Mouse (Mus musculus) neural tube, embryonic 11.5 days (tissue): Measurements from ENCODE around the gene Ggt6. TPM values are rescaled to one million over a fixed set of nuclear protein-coding genes. Genes with fewer than 3 reads are reported as not detected.

ENCODE experiments used
- ATAC-seq: fragments of 200-750 bp; cut with Nextera tagmentation; 2 replicates; pipeline ENCODE4 v1.8.0; 2017; ENCODE audit warnings: moderate number of reproducible peaks, mild to moderate bottlenecking, moderate TSS enrichment, moderate library complexity; ENCODE audit not compliant: insufficient read depth, low FRiP score, low TSS enrichment
- DNase-seq: peaks from one replicate; pipeline ENCODE4 v3.0.0-alpha.2; 2015; ENCODE audit warnings: low spot score
- H3K27ac ChIP-seq: fragments of 300-500 bp; sonication (generic); 2 replicates; pipeline ENCODE4 v1.5.1; 2014; ENCODE audit warnings: low read depth, mild to moderate bottlenecking, low read length
- H3K27me3 ChIP-seq: fragments of 300-500 bp; sonication (generic); 2 replicates; pipeline ENCODE4 v1.6.1; 2014; ENCODE audit warnings: mild to moderate bottlenecking, low read length, mixed read lengths; ENCODE audit not compliant: control insufficient read depth, insufficient read depth
- H3K36me3 ChIP-seq: fragments of 300-500 bp; sonication (generic); 2 replicates; pipeline ENCODE4 v1.6.1; 2014; ENCODE audit warnings: mild to moderate bottlenecking, low read length, moderate library complexity, mixed read lengths; ENCODE audit not compliant: control insufficient read depth, insufficient read depth
- H3K4me1 ChIP-seq: fragments of 300-500 bp; sonication (generic); 2 replicates; pipeline ENCODE4 v1.6.1; 2014; ENCODE audit warnings: low read length, mixed read lengths; ENCODE audit not compliant: control insufficient read depth, insufficient read depth
- H3K4me2 ChIP-seq: fragments of 300-500 bp; sonication (generic); 2 replicates; pipeline ENCODE4 v1.6.1; 2014; ENCODE audit warnings: low read depth, mild to moderate bottlenecking, moderate library complexity
- H3K4me3 ChIP-seq: fragments of 300-500 bp; sonication (generic); 2 replicates; pipeline ENCODE4 v1.5.1; 2014; ENCODE audit warnings: low read depth, low read length
- H3K9ac ChIP-seq: fragments of 300-500 bp; sonication (generic); 2 replicates; pipeline ENCODE4 v1.6.1; 2014; ENCODE audit warnings: mild to moderate bottlenecking, low read length
- H3K9me3 ChIP-seq: fragments of 300-500 bp; sonication (generic); 2 replicates; pipeline ENCODE4 v1.6.1; 2016; ENCODE audit warnings: low read length; ENCODE audit not compliant: control insufficient read depth
- WGBS: fragments of 180-500 bp; shearing (Covaris S2); extraction: QIAGEN DNeasy Blood & Tissue Kit; methylation state at CpG from one replicate; pipeline ENCODE4 v1.1.7; 2014; 5-methylcytosine and 5-hydroxymethylcytosine counted together
- polyA plus RNA-seq: library from polyadenylated mRNA; unstranded; fragments of >200 nt; fragmentation: Nextera tagmentation; extraction: Ambion mirVana; gene quantifications from 2 replicates; pipeline ENCODE4 v1.2.1, GENCODE M21; 2014

The Ggt6 gene
- polyA plus RNA-seq, 1 experiment from 2014 or later = not detected

GRCm38 (mm10) chr11:72416666-72417065 is 18.7 kb upstream of the Ggt6 start:
- Histone ChIP-seq H3K27ac (no peak overlapping the region), H3K27me3 (no peaks in the 10 kb centered on the region), H3K36me3 (no peaks in the 10 kb centered on the region), H3K9ac (no peak overlapping the region), H3K4me2 (no peak overlapping the region), H3K9me3 (no peaks in the 10 kb centered on the region), H3K4me3 (no peak overlapping the region), H3K4me1 (peaks cover 6% of the 10 kb centered on the region)
- DNase-seq (no peak), ATAC-seq (no peak)
- 89% methylated on average over 5 of the region's 5 CpGs for WGBS

GRCm38 (mm10) chr11:72417376-72417775 is 17.9 kb upstream of the Ggt6 start:
- H3K36me3 ChIP-seq = no peaks in the 10 kb centered on the region
- no peaks in the 10 kb centered on the region for H3K27me3 ChIP-seq
- no peak overlapping the region for H3K4me3 ChIP-seq
- no peaks in the 10 kb centered on the region for H3K9me3 ChIP-seq
- no peak for ATAC-seq
- DNase-seq = no peak
- H3K4me2 ChIP-seq = no peak overlapping the region
- 0 out of 2 replicates have a peak overlapping the region, but pooled peaks have one; percentile 5 for H3K9ac ChIP-seq
- H3K27ac ChIP-seq = no peak overlapping the region
- WGBS = 6% methylated on average over 4 of the region's 4 CpGs
- peaks cover 6% of the 10 kb centered on the region for H3K4me1 ChIP-seq

GRCm38 (mm10) chr11:72418227-72418626 is 17.1 kb upstream of the Ggt6 start:
- no peak overlapping the region for H3K4me3 ChIP-seq
- H3K27ac ChIP-seq = no peak overlapping the region
- H3K36me3 ChIP-seq = no peaks in the 10 kb centered on the region
- H3K4me2 ChIP-seq = no peak overlapping the region
- H3K4me1 ChIP-seq = peaks cover 6% of the 10 kb centered on the region
- 53% methylated on average over 8 of the region's 8 CpGs for WGBS
- no peaks in the 10 kb centered on the region for H3K27me3 ChIP-seq
- H3K9ac ChIP-seq = no peak overlapping the region
- no peaks in the 10 kb centered on the region for H3K9me3 ChIP-seq
- no peak for DNase-seq
- ATAC-seq = no peak

GRCm38 (mm10) chr11:72419006-72419405 is 16.3 kb upstream of the Ggt6 start:
- DNase-seq = no peak
- no peak overlapping the region for H3K9ac ChIP-seq
- no peaks in the 10 kb centered on the region for H3K27me3 ChIP-seq
- H3K36me3 ChIP-seq = no peaks in the 10 kb centered on the region
- H3K27ac ChIP-seq = no peak overlapping the region
- H3K4me3 ChIP-seq = no peak overlapping the region
- H3K4me2 ChIP-seq = no peak overlapping the region
- ATAC-seq = no peak
- 93% methylated on average over 6 of the region's 6 CpGs for WGBS
- H3K9me3 ChIP-seq = no peaks in the 10 kb centered on the region
- peaks cover 6% of the 10 kb centered on the region for H3K4me1 ChIP-seq

GRCm38 (mm10) chr11:72420460-72421122 is 14.7 kb upstream of the Ggt6 start:
- Histone ChIP-seq H3K9me3 (no peaks in the 10 kb centered on the region), H3K27ac (no peak overlapping the region), H3K9ac (no peak overlapping the region), H3K4me1 (peaks cover 6% of the 10 kb centered on the region), H3K36me3 (no peaks in the 10 kb centered on the region), H3K4me3 (no peak overlapping the region), H3K27me3 (no peaks in the 10 kb centered on the region), H3K4me2 (no peak overlapping the region)
- DNase-seq = no peak
- ATAC-seq = no peak
- 83% methylated on average over 6 of the region's 6 CpGs for WGBS

- H3K27me3 ChIP-seq = no peaks in the 10 kb centered on the region
- H3K9me3 ChIP-seq = no peaks in the 10 kb centered on the region
- H3K36me3 ChIP-seq = no peaks in the 10 kb centered on the region
- no peak overlapping the region for H3K4me2 ChIP-seq
- no peak overlapping the region for H3K4me3 ChIP-seq
- peaks cover 6% of the 10 kb centered on the region for H3K4me1 ChIP-seq
- ATAC-seq = no peak
- WGBS = 88% methylated on average over 11 of the region's 11 CpGs
- no peak overlapping the region for H3K9ac ChIP-seq
- H3K27ac ChIP-seq = no peak overlapping the region
- no peak for DNase-seq
Measured at GRCm38 (mm10) chr11:72421518-72422278, 13.6 kb upstream of the Ggt6 start.

- H3K4me1 ChIP-seq = no peaks in the 10 kb centered on the region
- no peak overlapping the region for H3K4me2 ChIP-seq
- no peak overlapping the region for H3K4me3 ChIP-seq
- H3K9me3 ChIP-seq = no peaks in the 10 kb centered on the region
- DNase-seq (no peak), ATAC-seq (no peak)
- H3K9ac ChIP-seq = no peak overlapping the region
- no peak overlapping the region for H3K27ac ChIP-seq
- H3K36me3 ChIP-seq = no peaks in the 10 kb centered on the region
- WGBS = 91% methylated on average over 4 of the region's 4 CpGs
- H3K27me3 ChIP-seq = no peaks in the 10 kb centered on the region
Measured at GRCm38 (mm10) chr11:72423686-72424085, 11.6 kb upstream of the Ggt6 start.

- Histone ChIP-seq H3K4me2 (no peak overlapping the region), H3K9ac (no peak overlapping the region), H3K9me3 (no peaks in the 10 kb centered on the region), H3K4me3 (no peak overlapping the region), H3K27me3 (no peaks in the 10 kb centered on the region), H3K27ac (no peak overlapping the region), H3K36me3 (no peaks in the 10 kb centered on the region), H3K4me1 (no peaks in the 10 kb centered on the region)
- ATAC-seq = no peak
- DNase-seq = no peak
Measured at GRCm38 (mm10) chr11:72425201-72425600, 10.1 kb upstream of the Ggt6 start.

GRCm38 (mm10) chr11:72426884-72427283 is 8.4 kb upstream of the Ggt6 start:
- H3K4me3 ChIP-seq = no peak overlapping the region
- H3K9me3 ChIP-seq = no peaks in the 10 kb centered on the region
- no peak for DNase-seq
- no peak overlapping the region for H3K4me2 ChIP-seq
- no peak overlapping the region for H3K27ac ChIP-seq
- ATAC-seq = no peak
- H3K9ac ChIP-seq = no peak overlapping the region
- no peaks in the 10 kb centered on the region for H3K27me3 ChIP-seq
- H3K4me1 ChIP-seq = no peaks in the 10 kb centered on the region
- H3K36me3 ChIP-seq = no peaks in the 10 kb centered on the region
